Mouse (Mus musculus) adrenal gland, postnatal 36 days (tissue): ENCODE results near the gene Lpgat1. TPM values are rescaled to one million over a fixed set of nuclear protein-coding genes. Genes with fewer than 3 reads are reported as not detected.
A peak's percentile ranks its signal among the peaks of the same experiment; 100 is the strongest.

Source experiments
- DNase-seq, 2 experiments: peaks; one replicate each; pipeline ENCODE4 v3.0.0; 2021; ENCODE audit warnings: mixed read lengths in 1 of 2
- total RNA-seq, 2 experiments: library from RNA; stranded (reverse); gene quantifications; 2 replicates each; pipeline ENCODE4 v1.2.3; 2021

The Lpgat1 gene
- total RNA-seq, 2 experiments from 2014 or later = 53.2 to 91.7 TPM

GRCm38 (mm10) chr1:191733822-191734221, 16.2 kb downstream of the Lpgat1 start:
- no peak for DNase-seq

GRCm38 (mm10) chr1:191736425-191736824, 18.8 kb downstream of the Lpgat1 start:
- DNase-seq = no peak

GRCm38 (mm10) chr1:191737871-191738270, 20.2 kb downstream of the Lpgat1 start:
- DNase-seq = peak in 1 of 2 experiments; percentile 27

DNA sequence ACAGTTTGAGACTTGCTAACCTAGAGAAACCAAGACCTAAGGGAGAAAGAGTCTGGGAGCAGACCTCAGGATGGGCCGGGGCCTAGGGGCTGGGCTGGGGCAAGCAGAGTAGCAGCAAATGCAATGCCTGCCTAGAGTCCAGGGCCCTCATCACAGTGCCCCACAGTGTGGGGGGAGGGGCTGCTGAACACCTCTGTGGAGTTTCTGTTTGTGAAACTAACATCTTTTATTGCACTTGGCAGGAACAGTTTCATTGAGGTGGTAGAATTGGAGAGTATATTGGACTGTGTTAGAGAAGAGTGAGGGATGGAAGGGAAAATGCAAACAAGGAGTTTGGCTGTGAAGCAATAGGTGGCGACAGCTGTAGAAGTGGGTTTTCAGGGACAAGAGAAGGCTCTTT, 21.1 kb downstream of the Lpgat1 start:
- peak in 1 of 2 experiments; percentile 13 for DNase-seq

GRCm38 (mm10) chr1:191740587-191741361, 23.1 kb downstream of the Lpgat1 start:
- no peak for DNase-seq

GRCm38 (mm10) chr1:191741635-191742034, 24.0 kb downstream of the Lpgat1 start:
- no peak for DNase-seq

GRCm38 (mm10) chr1:191748431-191748830, 30.8 kb downstream of the Lpgat1 start:
- DNase-seq = no peak

- no peak for DNase-seq
Observed at GRCm38 (mm10) chr1:191756520-191757199, 39.0 kb downstream of the Lpgat1 start.

DNA sequence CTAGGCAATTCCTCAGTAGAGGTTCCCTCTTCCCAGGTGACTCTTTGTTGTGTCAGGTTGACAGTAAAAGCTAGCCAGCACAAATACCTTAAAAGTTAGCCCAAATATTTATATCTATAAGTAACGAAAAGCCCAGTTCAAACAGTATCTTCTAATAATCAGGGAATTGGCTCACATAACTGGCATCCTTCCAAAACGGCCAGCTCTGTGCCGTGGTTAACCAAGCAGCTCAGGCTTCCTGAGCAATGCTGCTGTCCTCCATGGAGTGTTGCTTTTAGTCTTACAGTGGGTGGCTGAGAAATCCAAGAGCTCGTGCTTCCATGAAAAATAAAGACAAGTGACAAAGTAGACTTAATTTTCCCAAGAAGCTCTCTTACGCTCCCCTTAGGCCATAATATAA, 56.5 kb downstream of the Lpgat1 start:
- peak; percentile 25 to 27 for DNase-seq

GRCm38 (mm10) chr1:191775116-191775515, 57.5 kb downstream of the Lpgat1 start:
- no peak for DNase-seq

DNA sequence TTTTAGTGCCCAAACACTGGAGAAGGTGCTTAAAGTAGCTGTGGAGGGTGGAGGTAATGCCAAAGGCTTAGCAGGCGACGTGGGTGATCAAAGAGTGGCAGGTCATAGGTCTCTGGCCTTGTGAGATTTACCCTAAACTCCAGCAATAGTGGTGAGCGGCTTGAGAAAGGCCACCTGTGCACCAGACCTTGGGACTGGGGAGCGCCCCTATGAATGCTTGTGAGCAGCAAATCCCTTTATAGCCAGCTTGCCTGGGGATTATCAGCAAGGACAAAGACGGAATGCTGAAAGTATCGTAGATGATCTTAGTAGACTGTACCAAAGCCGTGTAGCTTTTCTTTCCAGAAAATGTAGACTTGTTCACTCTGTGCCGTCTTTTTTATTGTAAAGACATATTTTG, 59.9 kb downstream of the Lpgat1 start:
- no peak for DNase-seq

DNA sequence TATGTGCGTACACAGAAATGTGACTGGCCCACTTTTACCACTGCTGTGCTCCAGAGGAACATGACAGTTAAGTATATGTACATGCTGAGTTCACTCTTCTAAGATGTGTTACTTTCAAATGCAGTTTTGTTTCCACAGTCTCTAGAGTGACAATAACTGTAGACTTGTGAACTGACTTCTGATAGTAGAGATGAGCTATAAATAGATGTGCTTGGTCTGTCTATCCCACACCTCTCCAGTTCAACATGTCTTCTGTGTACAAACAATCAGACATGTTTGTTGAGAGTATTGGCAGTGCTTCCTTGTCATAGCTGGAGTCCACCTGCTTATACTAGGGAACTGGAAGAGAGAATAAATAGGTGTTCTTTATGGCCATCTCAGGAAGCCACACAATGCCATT, 62.8 kb downstream of the Lpgat1 start:
- DNase-seq = no peak

GRCm38 (mm10) chr1:191785108-191785507, 67.5 kb downstream of the Lpgat1 start:
- DNase-seq = no peak

DNA sequence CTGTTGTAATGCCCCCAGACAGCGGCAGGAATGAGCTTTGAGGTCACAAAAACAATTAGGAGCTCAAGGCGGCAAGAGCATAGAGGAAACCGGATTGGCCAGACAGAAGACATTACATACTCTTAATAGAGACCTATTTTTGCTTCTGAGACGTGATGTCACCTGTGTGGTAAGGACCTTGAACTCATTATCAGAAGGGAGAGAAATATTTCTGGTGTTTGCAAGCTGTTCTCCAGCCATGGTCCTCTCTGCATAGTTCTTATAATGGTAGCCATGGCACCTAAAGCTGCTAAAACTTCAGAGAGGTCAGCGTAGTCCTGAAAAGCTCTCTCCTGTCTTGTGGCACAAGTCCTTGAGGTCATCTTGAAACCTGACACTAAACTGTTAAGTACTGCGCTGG, 68.6 kb downstream of the Lpgat1 start:
- no peak for DNase-seq

DNA sequence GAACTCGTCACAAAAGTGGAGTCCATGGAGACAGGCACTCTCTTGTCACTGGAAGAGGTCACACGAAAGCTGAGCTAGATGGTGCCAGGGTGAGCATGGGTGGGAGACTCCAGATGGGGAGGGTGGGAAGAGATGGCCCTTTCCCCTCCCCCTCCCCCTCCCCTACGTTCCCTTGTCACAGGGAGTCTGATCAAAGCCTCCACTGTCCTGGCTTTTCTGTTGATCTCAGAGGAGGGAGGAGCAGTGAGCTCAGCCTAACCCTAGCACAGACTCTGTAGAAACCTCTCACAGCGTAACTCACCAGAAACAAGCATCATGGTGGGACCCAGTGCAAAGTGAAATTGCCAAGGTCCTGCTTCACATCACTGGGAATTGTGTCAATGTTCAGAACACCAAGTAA, 69.7 kb downstream of the Lpgat1 start:
- DNase-seq = no peak

GRCm38 (mm10) chr1:191792991-191793390, 75.4 kb downstream of the Lpgat1 start:
- peak; percentile 59 to 62 for DNase-seq

DNA sequence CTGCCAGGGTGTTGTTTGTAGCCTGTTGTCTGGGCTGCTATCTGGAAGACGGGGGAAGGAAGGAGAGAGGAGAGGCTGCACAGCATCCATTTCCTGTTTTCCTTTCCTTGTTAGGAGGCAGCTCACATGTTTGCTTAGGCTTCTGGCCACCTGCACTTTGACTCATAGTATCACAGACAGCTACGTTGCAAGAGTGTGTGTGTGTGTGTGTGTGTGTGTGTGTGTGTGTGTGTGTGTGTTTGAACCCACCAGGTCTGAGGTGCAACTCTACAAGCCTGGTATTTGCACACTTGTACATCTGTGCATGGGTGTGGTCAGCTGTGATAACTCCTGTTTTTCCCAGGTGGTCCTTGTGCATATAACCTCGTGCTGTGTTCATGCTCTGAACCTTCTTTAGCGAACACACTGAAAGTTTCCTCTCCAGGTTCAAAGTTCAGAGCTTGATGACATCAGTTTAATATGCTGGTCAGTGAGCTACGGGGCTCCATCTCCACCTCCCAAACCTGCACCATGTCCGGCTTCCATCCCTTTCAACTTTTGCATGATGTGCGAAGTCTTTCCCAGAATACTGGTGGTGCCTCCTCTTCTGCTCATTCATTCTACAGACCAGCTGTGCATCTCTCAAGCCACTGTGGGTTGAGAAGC, 76.4 kb downstream of the Lpgat1 start:
- no peak for DNase-seq

DNA sequence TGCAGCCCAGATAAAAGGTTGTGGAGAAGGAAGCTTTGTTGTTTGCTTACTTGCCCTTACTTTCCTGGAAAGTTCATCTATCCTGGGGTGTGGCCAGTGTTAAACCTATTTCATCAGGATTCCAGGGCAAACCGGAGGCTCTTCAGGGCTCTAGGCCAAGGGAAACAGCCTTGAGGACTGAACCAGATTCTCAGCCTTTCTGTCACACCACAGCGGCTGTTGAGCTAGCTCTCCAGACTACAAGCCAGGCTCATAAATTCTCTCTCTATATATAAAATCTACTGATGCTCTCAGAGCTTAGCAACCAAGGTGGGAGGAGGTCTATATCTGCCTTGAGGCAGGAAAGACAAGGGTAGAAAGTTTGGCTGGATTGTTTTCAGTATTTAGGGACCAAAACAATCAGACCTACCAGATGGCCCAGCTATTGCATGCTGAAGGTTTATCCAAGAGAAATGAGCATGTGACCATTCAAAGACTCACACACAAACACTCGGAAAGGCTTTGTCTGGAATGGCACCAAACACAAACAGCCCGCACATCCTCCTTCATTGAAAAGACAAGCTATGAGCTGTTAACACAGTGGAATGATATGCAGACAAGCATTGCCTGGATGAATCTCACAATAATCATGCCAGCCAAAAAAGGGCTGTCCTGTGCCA, 78.7 kb downstream of the Lpgat1 start:
- no peak for DNase-seq

DNA sequence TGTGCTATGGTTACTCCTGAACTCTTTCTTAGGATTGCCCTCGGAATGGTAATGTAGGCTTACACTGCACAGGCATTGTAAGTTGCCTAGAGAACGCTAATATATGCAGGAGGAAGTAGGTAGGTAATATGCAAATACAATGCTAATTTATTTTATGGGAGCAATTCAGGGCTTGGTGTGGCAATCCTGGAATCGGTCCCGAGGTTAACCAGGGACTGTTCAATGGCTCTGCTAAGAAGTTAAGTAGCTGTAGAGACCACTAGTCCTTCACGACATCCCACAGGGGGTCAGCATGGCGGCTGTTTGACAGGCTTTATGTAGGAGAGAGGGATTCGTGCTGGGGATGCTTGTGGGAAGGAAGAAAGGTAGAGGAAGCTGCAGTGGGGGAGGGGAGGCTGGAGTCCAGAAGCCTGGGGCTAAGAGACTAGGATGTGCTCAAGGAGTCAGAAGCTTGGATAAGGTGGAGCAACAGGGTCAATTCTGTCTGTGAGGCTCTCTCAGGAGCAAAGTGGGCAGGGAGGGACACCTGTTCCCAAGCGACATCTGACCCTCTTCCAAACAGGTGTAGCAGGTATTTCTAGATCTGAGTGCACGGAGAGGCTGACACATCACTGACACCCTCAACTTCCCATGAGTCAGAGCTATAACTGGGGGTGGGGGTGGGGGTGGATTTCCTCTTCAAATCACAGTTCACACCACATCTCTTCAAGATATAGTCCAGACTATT, 84.6 kb downstream of the Lpgat1 start:
- DNase-seq = no peak

DNA sequence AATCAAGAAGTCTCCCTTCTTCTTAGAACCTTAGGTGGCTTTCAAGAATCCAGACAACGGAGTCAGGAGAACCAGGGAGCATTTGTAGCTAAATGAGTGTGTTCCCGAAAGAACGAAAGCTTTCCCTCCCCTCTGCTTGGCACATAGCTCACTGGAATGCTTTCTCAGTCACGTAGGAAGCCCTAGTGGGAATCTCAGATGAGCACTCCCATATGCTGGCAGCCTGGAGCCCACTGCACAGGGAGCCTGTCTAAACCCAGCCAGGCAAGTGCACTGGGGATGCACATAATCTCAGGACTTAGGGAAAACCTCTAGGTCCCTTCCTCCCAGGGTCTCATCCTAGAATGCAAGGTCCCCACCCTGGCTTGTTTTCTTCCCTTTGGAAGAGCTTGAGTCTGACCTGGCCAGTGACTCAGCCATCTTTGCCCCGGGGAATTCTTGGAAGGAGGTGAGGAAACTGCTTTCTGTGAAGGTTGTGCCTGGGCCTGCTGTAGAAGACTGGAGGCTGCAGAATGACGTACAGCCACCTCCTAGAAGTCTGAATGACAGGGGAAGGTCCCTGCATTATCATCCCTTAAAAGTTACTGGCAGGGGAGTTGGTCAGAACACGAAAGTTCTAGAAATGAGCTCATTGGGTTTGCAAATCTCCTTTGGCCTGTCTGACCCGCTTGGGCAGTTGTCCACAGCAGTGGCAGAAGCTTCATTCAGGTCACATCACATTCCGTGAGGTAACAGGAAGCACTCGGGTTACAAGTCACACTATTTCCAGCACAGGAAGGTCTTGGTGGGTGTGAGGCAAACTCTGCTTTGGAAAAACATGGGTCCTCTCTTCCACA, 85.4 kb downstream of the Lpgat1 start:
- no peak for DNase-seq

DNA sequence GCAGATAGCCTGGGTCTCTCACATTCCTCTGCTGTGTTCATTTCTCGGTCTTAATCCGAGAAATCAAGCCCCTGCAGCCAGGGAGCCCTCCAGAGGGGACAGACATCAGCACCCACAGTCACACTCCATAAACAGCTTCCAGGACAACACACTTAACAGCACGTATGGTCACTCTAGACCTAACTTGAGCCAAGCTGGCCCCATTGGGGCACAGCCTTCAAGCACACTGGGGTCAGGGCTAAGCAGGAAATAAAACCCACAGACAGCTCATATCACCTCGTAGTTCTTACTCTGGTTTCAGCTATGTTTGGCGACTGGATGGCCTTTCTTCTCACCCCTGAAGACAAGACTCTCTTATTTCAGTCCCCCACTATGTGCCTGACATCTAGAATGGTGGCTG, 87.1 kb downstream of the Lpgat1 start:
- DNase-seq = no peak
